Mouse (Mus musculus) liver, embryonic 13.5 days (tissue): ENCODE results near the gene Znrf3. TPM values are rescaled to one million over a fixed set of nuclear protein-coding genes. Genes with fewer than 3 reads are reported as not detected.

ENCODE experiments used
- ATAC-seq: fragments of 200-750 bp; cut with Nextera tagmentation; 2 replicates; pipeline ENCODE4 v1.8.0; 2017; ENCODE audit warnings: low read depth, mild to moderate bottlenecking, moderate number of reproducible peaks, moderate library complexity
- DNase-seq: peaks from one replicate; pipeline ENCODE4 v3.0.0; 2022
- H3K27ac ChIP-seq: fragments of 300-500 bp; sonication (generic); 2 replicates; pipeline ENCODE4 v1.5.1; 2015; ENCODE audit warnings: moderate library complexity, mild to moderate bottlenecking, inconsistent platforms
- H3K27me3 ChIP-seq: fragments of 300-500 bp; sonication (generic); 2 replicates; pipeline ENCODE4 v1.6.1; 2015; ENCODE audit warnings: mild to moderate bottlenecking, inconsistent platforms
- H3K36me3 ChIP-seq: fragments of 300-500 bp; sonication (generic); 2 replicates; pipeline ENCODE4 v1.6.1; 2015; ENCODE audit warnings: mild to moderate bottlenecking, inconsistent platforms
- H3K4me1 ChIP-seq: fragments of 300-500 bp; sonication (generic); replicated peaks from 2 replicates; pipeline ENCODE4 v1.6.1; 2015; ENCODE audit warnings: inconsistent platforms
- H3K4me2 ChIP-seq: fragments of 300-500 bp; sonication (generic); 2 replicates; pipeline ENCODE4 v1.6.1; 2015; ENCODE audit warnings: inconsistent platforms, mild to moderate bottlenecking, moderate library complexity
- H3K4me3 ChIP-seq: fragments of 300-500 bp; sonication (generic); replicated peaks from 2 replicates; pipeline ENCODE4 v1.5.1; 2015; ENCODE audit warnings: mild to moderate bottlenecking, inconsistent platforms
- H3K9ac ChIP-seq: fragments of 300-500 bp; sonication (generic); 2 replicates; pipeline ENCODE4 v1.6.1; 2015; ENCODE audit warnings: mild to moderate bottlenecking, inconsistent platforms
- H3K9me3 ChIP-seq: fragments of 300-500 bp; sonication (generic); replicated peaks from 2 replicates; pipeline ENCODE4 v1.6.1; 2016; ENCODE audit warnings: inconsistent platforms
- WGBS: fragments of 180-500 bp; shearing (Covaris S2); methylation state at CpG from one replicate; pipeline ENCODE4 v1.1.7; 2015; ENCODE audit not compliant: insufficient replicate concordance; 5-methylcytosine and 5-hydroxymethylcytosine counted together
- polyA plus RNA-seq: library from polyadenylated mRNA; unstranded; fragments of >200 nt; fragmentation: Nextera tagmentation; extraction: Ambion mirVana; gene quantifications from 2 replicates; pipeline ENCODE4 v1.2.1, GENCODE M21; 2015

The Znrf3 gene
- polyA plus RNA-seq, 1 experiment from 2014 or later, result 4.1 TPM

DNA sequence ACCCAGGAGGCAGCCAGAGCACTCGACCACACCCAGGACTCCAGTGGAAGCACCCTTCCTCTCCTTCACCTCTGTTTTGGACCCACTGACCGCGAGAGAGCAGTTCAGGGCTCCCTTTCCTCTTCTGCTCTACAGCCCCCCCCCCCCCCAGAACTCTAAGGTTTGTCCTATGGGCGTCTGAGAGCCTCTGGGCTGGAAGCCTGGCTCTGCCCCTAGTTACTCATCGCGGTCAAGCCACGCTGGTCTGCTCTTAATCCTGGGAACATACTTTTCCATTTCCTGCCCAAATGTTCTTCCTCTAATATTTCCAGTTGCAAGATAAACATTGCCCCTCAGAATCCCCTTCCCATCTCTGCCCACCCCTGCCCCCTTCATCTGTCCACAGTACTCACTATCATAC, 199.2 kb downstream of the Znrf3 start:
- ATAC-seq (no peak), DNase-seq (no peak)
- no peaks in the 10 kb centered on the region for H3K27me3 ChIP-seq
- H3K27ac ChIP-seq, result no peak overlapping the region
- no peak overlapping the region for H3K4me2 ChIP-seq
- no peak overlapping the region for H3K9ac ChIP-seq
- peaks cover 54% of the 10 kb centered on the region for H3K4me1 ChIP-seq
- no peaks in the 10 kb centered on the region for H3K9me3 ChIP-seq
- WGBS, result 59% methylated on average over 7 of the region's 7 CpGs
- no peaks in the 10 kb centered on the region for H3K36me3 ChIP-seq
- no peak overlapping the region for H3K4me3 ChIP-seq

DNA sequence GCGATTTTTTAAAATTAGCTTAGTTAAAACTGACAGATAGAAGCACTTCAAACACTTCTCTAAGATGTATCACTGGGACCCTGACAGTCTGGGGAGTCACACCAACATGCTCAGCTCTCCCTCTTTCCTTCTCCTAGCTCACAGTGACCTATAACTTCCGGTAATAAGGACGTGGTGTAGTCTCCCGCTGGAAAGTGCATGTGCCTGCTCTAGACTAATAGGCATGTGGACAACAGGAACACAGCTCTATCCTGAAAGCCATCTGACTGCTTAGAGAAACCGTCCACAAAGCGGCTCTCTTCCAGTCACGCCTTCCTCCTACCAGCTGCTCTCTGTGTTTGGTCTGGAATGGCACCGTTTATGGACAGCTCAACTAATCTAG, 199.9 kb downstream of the Znrf3 start:
- Histone ChIP-seq H3K4me2 (no peak overlapping the region), H3K27ac (no peak overlapping the region), H3K36me3 (no peaks in the 10 kb centered on the region), H3K4me3 (no peak overlapping the region), H3K27me3 (no peaks in the 10 kb centered on the region), H3K9me3 (no peaks in the 10 kb centered on the region), H3K4me1 (peaks cover 61% of the 10 kb centered on the region), H3K9ac (no peak overlapping the region)
- 49% methylated on average over 8 of the region's 8 CpGs for WGBS
- DNase-seq (no peak), ATAC-seq (no peak)

DNA sequence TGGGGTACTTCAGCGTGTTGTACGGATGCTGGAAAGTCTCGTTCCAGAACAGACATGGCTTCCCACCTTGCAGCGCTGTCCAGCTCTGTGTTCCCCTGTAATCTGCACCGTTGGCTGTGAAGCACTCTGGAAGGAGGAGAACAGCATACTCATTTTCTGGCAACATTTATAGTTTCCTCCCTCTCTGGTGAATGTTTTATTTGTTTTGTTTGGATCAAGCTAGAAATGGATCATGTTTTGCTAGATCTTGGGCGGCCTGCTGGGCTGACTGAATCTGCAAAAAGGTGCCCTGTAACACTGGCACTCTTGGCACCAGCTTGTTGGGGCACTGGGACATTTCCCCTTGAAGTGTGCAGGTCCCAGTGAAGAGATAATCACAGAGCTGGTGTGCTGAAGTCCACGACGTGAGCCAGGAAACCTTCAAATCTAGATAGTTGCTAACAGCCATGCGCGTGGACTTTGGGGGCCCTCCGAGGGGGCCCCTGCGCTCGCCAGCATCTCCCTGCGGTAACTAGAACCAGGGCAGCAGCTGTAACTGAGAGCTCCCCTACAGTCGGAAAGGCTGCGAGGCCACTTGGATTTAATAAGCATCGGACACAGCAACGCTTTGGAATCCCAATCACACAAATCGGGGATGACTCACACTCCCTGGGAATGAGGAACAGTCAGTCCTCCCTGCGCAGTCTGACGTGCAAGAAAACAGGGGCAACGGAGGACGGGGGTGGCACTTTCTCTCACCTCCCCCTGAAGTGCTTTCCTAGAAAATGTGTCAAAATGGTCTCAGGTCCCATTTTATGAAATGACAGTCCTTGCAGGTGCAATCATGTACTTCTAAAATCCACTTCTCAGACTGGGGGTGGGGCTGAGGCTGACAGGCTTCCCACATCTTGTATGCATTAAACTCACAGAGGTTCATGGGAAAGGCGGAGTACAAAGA, 200.6 kb downstream of the Znrf3 start:
- WGBS, result 53% methylated on average over 24 of the region's 24 CpGs
- Histone ChIP-seq H3K9ac (no peak overlapping the region), H3K27me3 (no peaks in the 10 kb centered on the region), H3K36me3 (no peaks in the 10 kb centered on the region), H3K27ac (no peak overlapping the region), H3K9me3 (no peaks in the 10 kb centered on the region), H3K4me2 (0 out of 2 replicates have a peak overlapping the region, but pooled peaks have one; percentile 5), H3K4me3 (no peak overlapping the region), H3K4me1 (peaks cover 64% of the 10 kb centered on the region)
- DNase-seq, result no peak
- no peak for ATAC-seq

DNA sequence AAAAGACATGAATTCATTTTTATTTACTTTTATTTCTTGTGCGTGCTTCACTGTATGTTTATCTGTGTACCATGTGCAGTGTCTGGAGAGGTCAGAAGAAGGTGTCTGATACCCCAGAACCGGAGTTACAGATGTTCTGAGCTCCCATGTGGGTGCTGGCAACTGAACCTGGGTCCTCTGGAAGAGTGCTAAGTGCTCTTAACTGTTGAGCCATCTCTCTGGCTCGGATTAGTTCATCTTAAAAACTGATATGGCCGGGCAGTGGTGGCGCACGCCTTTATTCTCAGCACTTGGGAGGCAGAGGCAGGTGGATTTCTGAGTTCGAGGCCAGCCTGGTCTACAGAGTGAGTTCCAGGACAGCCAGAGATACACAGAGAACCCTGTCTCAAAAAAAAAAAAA, 201.4 kb downstream of the Znrf3 start:
- no peak overlapping the region for H3K27ac ChIP-seq
- ATAC-seq (no peak), DNase-seq (no peak)
- H3K4me2 ChIP-seq, result no peak overlapping the region
- H3K4me1 ChIP-seq, result peaks cover 55% of the 10 kb centered on the region
- no peaks in the 10 kb centered on the region for H3K27me3 ChIP-seq
- H3K36me3 ChIP-seq, result no peaks in the 10 kb centered on the region
- H3K9me3 ChIP-seq, result no peaks in the 10 kb centered on the region
- WGBS, result 76% methylated on average over 7 of the region's 7 CpGs
- no peak overlapping the region for H3K9ac ChIP-seq
- H3K4me3 ChIP-seq, result no peak overlapping the region

DNA sequence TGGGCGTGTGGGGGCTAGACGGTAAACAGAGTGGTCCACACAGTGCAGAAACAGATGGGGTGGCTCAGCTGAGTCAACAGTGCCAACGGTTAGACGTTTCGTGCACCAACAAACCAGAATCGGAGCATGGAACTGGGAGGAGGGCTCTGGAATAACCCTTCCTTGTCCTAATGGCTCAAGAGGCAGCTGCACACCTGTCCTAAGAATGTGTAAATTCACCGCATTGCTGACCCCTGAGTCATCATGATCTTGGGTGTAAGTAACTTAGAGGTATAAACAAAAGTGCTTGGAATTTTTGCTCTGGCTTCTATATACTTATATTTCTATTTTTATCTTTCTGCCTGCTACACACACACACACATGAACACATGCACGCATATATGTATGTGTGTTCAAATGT, 202.5 kb downstream of the Znrf3 start:
- 80% methylated on average over 8 of the region's 8 CpGs for WGBS
- DNase-seq, result no peak

DNA sequence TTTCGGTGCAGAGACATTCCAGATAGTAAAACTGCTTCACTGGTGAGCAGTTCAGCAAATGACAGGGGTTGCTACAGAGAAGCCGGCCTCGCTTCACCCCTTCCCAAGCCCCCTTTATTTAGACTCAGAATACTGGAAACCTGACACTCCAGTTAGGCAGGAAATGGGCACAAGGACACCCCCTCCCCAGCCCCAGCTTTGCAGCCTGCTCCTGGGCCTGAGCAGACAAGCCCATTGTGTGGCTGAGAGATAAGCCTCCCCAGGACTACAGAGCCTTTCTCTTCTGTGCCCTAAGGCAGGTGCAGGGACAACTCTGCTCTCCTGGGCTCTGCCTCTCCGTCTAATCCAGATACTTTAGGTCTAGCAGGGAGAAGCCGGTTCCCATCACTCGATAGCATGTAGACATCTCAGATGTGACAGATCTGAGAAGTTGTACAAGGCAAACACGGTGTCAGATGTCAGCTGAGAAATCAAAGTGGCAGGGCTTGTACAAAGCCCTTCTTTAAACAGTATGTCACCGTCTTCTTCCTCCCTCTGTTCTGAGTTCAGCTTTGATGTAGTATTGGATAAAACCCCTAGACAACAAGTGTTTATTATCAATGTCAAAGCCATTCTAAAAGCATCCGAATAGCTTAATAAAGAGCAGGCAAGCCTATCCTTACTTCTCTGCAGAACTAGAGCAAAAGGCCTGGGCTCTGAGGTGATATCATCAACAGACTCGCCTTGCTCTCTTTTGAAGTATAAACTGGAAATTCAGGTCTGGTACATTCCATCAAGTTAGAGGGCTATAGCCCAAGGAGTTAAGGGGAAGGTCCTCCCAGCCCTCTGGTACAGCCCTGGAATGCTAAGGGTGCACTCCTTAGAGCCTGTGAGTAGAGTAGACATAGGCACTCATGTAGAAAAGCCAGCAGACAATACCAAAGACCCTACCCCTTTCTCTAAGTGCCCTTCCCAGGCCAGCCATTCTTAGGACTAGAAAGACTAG, 204.6 kb downstream of the Znrf3 start:
- Histone ChIP-seq H3K9me3 (no peaks in the 10 kb centered on the region), H3K27ac (no peak overlapping the region), H3K27me3 (no peaks in the 10 kb centered on the region), H3K9ac (no peak overlapping the region), H3K36me3 (no peaks in the 10 kb centered on the region; the same call in 1 of the 2 replicates), H3K4me1 (peaks cover 30% of the 10 kb centered on the region), H3K4me2 (peak overlapping the region; percentile 5; the same call in 1 of the 2 replicates), H3K4me3 (no peak overlapping the region)
- DNase-seq (peak; percentile 31), ATAC-seq (peak; percentile 84)
- WGBS, result 22% methylated on average over 10 of the region's 10 CpGs

More for the DNA sequence above, 202.5 kb downstream of the Znrf3 start:
- Histone ChIP-seq H3K4me1 (peaks cover 49% of the 10 kb centered on the region), H3K36me3 (no peaks in the 10 kb centered on the region; the same call in 1 of the 2 replicates), H3K27ac (no peak overlapping the region), H3K9ac (no peak overlapping the region), H3K9me3 (no peaks in the 10 kb centered on the region), H3K27me3 (no peaks in the 10 kb centered on the region), H3K4me2 (no peak overlapping the region), H3K4me3 (no peak overlapping the region)
- no peak for ATAC-seq

Other genes starting within 250 kb of the Znrf3 start
- 1.6 and 1.8 TPM in 2 replicates for gene Kremen1, start 183.3 kb downstream of the Znrf3 start, polyA plus RNA-seq
- gene Xbp1, start 75.8 kb upstream of the Znrf3 start, polyA plus RNA-seq, result 82.1 and 95.7 TPM in 2 replicates
- gene Ccdc117, start 97.3 kb upstream of the Znrf3 start, polyA plus RNA-seq, result 8.6 and 11.4 TPM in 2 replicates
- gene Ankrd36, start 124.8 kb upstream of the Znrf3 start, polyA plus RNA-seq, result 1.1 and 1.5 TPM in 2 replicates